Mouse (Mus musculus) kidney, embryonic 14.5 days (tissue): ENCODE data around the gene Amh. TPM values are rescaled to one million over a fixed set of nuclear protein-coding genes. Genes with fewer than 3 reads are reported as not detected.
A peak's percentile ranks its signal among the peaks of the same experiment; 100 is the strongest.

ENCODE experiments used
- ATAC-seq: fragments of 200-750 bp; cut with Nextera tagmentation; 2 replicates; pipeline ENCODE4 v1.8.0; 2017; ENCODE audit warnings: moderate number of reproducible peaks, mild to moderate bottlenecking, moderate TSS enrichment, moderate library complexity; ENCODE audit not compliant: low FRiP score, low TSS enrichment
- H3K27ac ChIP-seq: fragments of 300-500 bp; sonication (generic); 2 replicates; pipeline ENCODE4 v1.5.1; 2014; ENCODE audit warnings: low read depth, mild to moderate bottlenecking, low read length, moderate library complexity, mixed read lengths
- H3K27me3 ChIP-seq: fragments of 300-500 bp; sonication (generic); 2 replicates; pipeline ENCODE4 v1.6.1; 2014; ENCODE audit warnings: mild to moderate bottlenecking, low read length; ENCODE audit not compliant: control insufficient read depth, insufficient read depth
- H3K36me3 ChIP-seq: fragments of 300-500 bp; sonication (generic); 2 replicates; pipeline ENCODE4 v1.6.1; 2014; ENCODE audit warnings: low read length, mixed read lengths; ENCODE audit not compliant: control insufficient read depth, insufficient read depth
- H3K4me1 ChIP-seq: fragments of 300-500 bp; sonication (generic); 2 replicates; pipeline ENCODE4 v1.6.1; 2014; ENCODE audit warnings: low read length, mixed read lengths; ENCODE audit not compliant: control insufficient read depth, insufficient read depth
- H3K4me2 ChIP-seq: fragments of 300-500 bp; sonication (generic); replicated peaks from 2 replicates; pipeline ENCODE4 v1.6.1; 2014; ENCODE audit warnings: low read depth, mild to moderate bottlenecking, low read length
- H3K4me3 ChIP-seq: fragments of 300-500 bp; sonication (generic); 2 replicates; pipeline ENCODE4 v1.5.1; 2014; ENCODE audit warnings: mild to moderate bottlenecking, low read length
- H3K9ac ChIP-seq: fragments of 300-500 bp; sonication (generic); 2 replicates; pipeline ENCODE4 v1.6.1; 2014; ENCODE audit warnings: low read depth, mild to moderate bottlenecking, low read length, moderate library complexity
- H3K9me3 ChIP-seq: fragments of 300-500 bp; sonication (generic); 2 replicates; pipeline ENCODE4 v1.6.1; 2016; ENCODE audit warnings: low read length; ENCODE audit not compliant: control insufficient read depth
- WGBS: fragments of 180-500 bp; shearing (Covaris S2); extraction: QIAGEN DNeasy Blood & Tissue Kit; methylation state at CpG from one replicate; pipeline ENCODE4 v1.1.7; 2014; 5-methylcytosine and 5-hydroxymethylcytosine counted together
- polyA plus RNA-seq: library from polyadenylated mRNA; unstranded; fragments of >200 nt; fragmentation: Nextera tagmentation; extraction: Ambion mirVana; gene quantifications from 2 replicates; pipeline ENCODE4 v1.2.1, GENCODE M21; 2014

The Amh gene
- polyA plus RNA-seq, 1 experiment from 2014 or later = not detected

DNA sequence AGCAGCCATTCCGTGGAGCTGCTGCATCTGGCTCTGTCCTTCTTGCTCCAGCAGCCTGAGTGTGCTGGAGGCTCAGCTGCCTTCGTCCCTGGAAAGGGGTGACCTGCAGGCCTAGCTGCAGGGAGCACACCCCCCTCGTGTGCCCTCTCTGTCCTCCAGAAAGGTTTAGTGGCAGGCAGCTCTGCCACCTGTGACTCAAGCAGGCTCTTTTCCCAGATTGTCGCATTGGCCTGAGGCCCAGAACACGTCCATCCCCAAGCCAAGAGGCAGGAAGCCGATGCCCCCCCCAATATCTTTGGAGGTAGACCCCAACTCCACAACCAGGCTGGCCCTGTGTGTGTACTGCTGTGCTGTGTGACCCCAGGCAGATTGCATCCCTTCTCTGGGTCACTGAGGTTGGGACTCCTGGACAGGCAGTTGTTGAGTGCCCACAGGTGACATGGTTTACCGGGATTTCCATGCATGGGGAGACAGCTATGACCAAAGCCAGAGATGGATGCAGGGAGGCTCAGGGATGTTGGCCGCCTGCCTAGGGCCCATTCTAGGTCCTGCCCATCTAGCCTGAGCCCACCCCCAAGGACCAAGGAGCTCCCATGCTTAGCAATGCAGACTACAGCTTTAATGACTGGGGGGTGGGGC lies 40.1 kb downstream of the Amh start:
- Histone ChIP-seq H3K36me3 (no peaks in the 10 kb centered on the region; the same call in 1 of the 2 replicates), H3K4me3 (no peak overlapping the region), H3K9ac (no peak overlapping the region), H3K4me1 (peaks cover 9% of the 10 kb centered on the region), H3K4me2 (no peak overlapping the region), H3K27me3 (peaks cover 43% of the 10 kb centered on the region), H3K9me3 (no peaks in the 10 kb centered on the region), H3K27ac (no peak overlapping the region)
- 60% methylated on average over 8 of the region's 8 CpGs for WGBS
- no peak for ATAC-seq

DNA sequence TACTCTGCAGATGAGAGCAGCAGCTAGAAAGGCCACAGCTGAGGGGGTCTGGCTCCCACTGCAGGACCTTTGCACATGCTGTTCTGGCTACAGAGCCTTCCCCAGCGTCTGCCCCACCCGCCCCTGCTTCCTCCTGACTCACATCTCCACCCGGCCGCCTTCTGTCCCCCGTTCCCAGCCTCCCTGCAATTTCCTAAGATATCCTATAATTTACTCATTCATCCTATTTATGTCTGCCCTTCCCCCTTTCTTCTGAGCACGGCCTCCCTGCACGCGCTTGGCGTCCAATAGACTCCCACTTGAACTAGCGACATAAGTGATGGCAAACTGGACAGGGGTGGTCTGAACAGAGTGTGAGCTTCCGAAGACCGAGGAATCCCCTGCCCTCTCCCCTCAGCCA lies 40.7 kb downstream of the Amh start:
- 76% methylated on average over 12 of the region's 12 CpGs for WGBS
- Histone ChIP-seq H3K36me3 (no peaks in the 10 kb centered on the region; the same call in 1 of the 2 replicates), H3K9me3 (no peaks in the 10 kb centered on the region), H3K9ac (no peak overlapping the region), H3K4me2 (no peak overlapping the region), H3K27ac (no peak overlapping the region), H3K4me3 (no peak overlapping the region), H3K27me3 (peaks cover 43% of the 10 kb centered on the region), H3K4me1 (peaks cover 9% of the 10 kb centered on the region)
- ATAC-seq = no peak

DNA sequence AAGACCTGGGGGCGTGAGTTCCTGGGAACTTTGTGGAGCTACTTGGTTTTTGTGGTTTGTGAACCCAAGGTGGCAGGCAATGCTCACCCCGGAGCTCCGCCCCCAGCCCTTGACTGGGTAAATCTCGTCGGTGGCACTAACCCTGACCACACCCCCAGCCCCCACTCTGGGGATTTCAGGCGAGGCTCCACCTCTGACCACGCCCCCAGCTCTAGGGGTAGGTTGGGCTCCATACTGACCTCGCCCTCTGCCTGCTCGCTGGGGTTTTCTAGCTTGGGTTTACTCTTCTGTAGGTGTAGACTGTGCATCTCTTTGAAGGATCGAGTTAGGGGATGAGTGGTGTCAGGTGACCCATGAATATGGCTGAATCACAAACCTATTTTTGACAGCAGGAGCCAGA lies 43.5 kb downstream of the Amh start:
- ATAC-seq = peak; percentile 18; the same call in 1 of the 2 replicates
- Histone ChIP-seq H3K27me3 (peaks cover 23% of the 10 kb centered on the region), H3K36me3 (peaks cover 21% of the 10 kb centered on the region), H3K4me3 (no peak overlapping the region), H3K9ac (no peak overlapping the region), H3K4me1 (peaks cover 6% of the 10 kb centered on the region; the same call in 1 of the 2 replicates), H3K27ac (no peak overlapping the region), H3K9me3 (no peaks in the 10 kb centered on the region), H3K4me2 (no peak overlapping the region)
- WGBS = 8% methylated on average over 10 of the region's 10 CpGs

DNA sequence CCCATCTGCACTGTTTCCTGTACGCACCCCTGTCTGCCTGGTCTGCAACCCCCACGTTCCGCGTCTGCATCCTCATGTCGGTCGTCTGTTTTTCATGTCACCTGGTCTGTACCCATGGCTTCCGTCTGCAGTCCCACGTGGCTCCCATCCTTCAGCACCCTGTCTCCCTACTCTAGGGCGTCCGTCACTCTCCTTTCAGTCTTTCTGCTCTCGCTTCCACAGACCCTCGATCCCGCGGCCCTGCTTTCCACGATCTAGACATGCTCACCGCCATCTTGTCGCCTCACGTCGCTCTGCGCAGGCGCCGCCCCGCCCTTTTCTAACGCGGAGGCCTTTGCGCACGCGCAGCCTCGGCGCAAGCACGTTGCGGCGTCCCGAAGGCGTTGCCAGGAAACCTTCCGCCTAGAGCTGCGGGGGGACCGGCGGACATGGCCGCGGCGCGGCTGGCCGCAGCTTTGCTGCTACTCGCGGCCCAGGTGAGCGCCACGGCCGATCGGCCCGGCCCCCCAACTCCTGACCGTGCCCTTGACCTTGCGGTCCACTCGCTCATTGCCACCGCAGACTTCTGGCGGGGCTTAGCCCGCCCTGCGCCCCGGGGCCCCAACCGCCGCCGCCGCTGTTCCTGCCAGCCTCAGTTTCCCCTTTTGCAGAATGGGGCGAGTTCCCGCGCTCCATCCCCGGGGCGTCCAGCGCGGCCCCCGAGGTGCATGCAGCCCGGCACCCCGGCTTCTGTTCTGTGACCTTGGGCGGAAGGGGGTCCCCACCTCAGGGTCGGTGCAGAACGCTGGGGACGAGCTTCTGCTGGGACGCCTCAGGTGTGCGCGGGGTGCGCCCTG lies 50.1 kb downstream of the Amh start, which contains the start of the genes Lsm7 and Sppl2b:
Lsm7 (minus strand) TSS at position 297 of the 836 bp plus-strand sequence.
Sppl2b (plus strand) TSS at position 363 of the 836 bp plus-strand sequence.
- H3K36me3 ChIP-seq = peaks cover 22% of the 10 kb centered on the region
- H3K4me2 ChIP-seq = peak within 1 kb of the TSS; percentile 98
- no peak within 1 kb of the TSS for H3K27ac ChIP-seq
- peak within 1 kb of the TSS; percentile 79 for H3K4me3 ChIP-seq
- H3K9me3 ChIP-seq = no peaks in the 10 kb centered on the region
- H3K4me1 ChIP-seq = peaks cover 18% of the 10 kb centered on the region
- no peaks in the 10 kb centered on the region for H3K27me3 ChIP-seq
- under 1% methylated on average over 81 of the region's 81 CpGs for WGBS
- peak within 1 kb of the TSS; percentile 77 for H3K9ac ChIP-seq
- ATAC-seq = peak; percentile 82

DNA sequence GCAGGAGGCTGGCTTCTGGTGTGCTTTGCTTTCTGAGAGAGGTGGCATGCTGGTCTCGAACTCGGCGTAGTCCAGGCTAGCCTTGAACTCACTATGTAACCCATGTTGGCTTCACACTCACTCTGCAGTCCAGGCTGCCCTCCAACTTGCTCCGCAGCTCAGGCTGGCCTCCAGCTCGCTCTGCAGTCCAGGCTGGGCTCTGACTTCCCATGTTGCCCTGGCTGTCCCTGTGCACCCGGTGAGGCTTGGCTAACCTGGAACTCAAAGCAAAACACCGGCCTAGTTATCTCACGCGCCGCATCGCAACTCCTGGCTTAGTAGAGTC lies 50.7 kb downstream of the Amh start:
- H3K9me3 ChIP-seq = no peaks in the 10 kb centered on the region
- H3K36me3 ChIP-seq = peaks cover 22% of the 10 kb centered on the region
- H3K27me3 ChIP-seq = no peaks in the 10 kb centered on the region
- H3K4me2 ChIP-seq = peak overlapping the region; percentile 98
- H3K27ac ChIP-seq = no peak overlapping the region
- peak overlapping the region; percentile 77 for H3K9ac ChIP-seq
- H3K4me1 ChIP-seq = peaks cover 18% of the 10 kb centered on the region
- WGBS = 26% methylated on average over 11 of the region's 11 CpGs
- peak; percentile 10; the same call in 1 of the 2 replicates for ATAC-seq
- H3K4me3 ChIP-seq = peak overlapping the region; percentile 79

DNA sequence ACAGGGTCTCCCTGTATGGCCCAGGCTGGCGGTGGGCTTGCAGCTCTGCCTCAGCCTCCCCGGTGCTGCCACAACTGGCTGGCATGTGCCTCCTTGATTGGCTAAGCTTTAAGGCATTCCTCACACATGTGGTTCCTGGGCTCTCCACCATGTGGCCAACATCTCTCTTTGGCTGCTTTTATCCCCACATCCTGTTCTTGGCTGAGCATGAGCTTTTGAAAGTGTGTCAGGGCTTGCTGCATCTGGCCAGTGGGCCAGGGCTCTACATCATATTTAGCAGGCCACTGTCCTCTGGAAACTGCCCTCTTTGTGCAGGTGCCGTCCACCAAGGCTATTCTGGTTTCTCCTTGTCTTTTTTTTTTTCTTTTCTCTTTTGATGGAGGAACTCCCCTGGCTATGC lies 51.2 kb downstream of the Amh start:
- no peak for ATAC-seq
- Histone ChIP-seq H3K4me1 (peaks cover 18% of the 10 kb centered on the region), H3K9me3 (no peaks in the 10 kb centered on the region), H3K36me3 (peaks cover 23% of the 10 kb centered on the region), H3K9ac (peak overlapping the region; percentile 77; the same call in 1 of the 2 replicates), H3K27me3 (no peaks in the 10 kb centered on the region), H3K4me3 (peak overlapping the region; percentile 79; the same call in 1 of the 2 replicates), H3K4me2 (peak overlapping the region; percentile 98), H3K27ac (no peak overlapping the region)
- WGBS = 74% methylated on average over 3 of the region's 3 CpGs

DNA sequence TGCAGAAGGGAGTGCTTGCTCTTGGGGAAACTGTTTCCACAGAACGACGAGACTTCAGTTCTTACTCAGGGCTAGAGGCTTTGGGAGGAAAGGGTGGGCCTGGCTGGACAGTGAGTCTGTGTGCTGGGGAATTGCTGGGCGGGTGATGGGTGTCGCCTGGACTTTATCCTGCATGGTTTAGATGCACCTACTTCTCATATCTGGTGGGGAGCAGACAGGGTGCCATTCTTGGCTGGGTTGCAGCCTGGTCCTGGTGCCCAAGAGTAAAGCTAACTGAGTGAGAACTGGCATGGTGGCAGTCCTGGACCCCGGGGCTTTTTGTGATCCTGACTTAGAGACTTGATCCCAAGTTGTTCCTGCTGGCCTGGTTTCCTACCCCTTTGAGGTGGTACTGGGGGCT lies 51.9 kb downstream of the Amh start:
- Histone ChIP-seq H3K27me3 (no peaks in the 10 kb centered on the region), H3K4me3 (no peak overlapping the region), H3K27ac (no peak overlapping the region), H3K9me3 (no peaks in the 10 kb centered on the region), H3K4me1 (peaks cover 18% of the 10 kb centered on the region), H3K4me2 (no peak overlapping the region), H3K36me3 (peaks cover 23% of the 10 kb centered on the region), H3K9ac (no peak overlapping the region)
- no peak for ATAC-seq
- WGBS = 78% methylated on average over 5 of the region's 5 CpGs
